Mouse (Mus musculus) c-Kit-negative CD71-positive TER-119-positive erythroid progenitor cells, embryonic 14.5 days (primary cell): Measurements from ENCODE around the gene Wdr25.

ENCODE experiments used
- DNase-seq: peaks from one replicate; pipeline ENCODE4 v3.0.0-alpha.2; 2013; ENCODE audit warnings: low read depth, low spot score

Gene Wdr25

DNA sequence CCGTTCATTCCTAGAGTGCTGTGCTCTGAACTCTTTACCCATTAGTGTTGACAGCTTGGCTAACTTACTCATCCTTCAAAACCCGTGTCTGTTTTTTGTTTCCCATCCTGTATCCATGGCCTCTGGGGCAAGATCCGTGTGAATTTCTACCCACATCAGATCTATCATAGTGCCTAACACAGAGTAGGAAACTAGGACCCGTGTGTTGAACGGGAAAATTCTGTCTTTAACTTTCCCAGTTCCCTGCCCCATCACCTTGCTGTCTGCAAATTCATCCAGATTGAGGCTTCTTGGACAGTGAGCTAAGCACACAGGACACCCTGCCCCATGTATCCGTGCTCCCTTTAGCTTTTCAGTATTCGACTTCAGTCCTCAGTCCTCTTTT is 993 bp downstream of the Wdr25 start:
- DNase-seq, result no peak

DNA sequence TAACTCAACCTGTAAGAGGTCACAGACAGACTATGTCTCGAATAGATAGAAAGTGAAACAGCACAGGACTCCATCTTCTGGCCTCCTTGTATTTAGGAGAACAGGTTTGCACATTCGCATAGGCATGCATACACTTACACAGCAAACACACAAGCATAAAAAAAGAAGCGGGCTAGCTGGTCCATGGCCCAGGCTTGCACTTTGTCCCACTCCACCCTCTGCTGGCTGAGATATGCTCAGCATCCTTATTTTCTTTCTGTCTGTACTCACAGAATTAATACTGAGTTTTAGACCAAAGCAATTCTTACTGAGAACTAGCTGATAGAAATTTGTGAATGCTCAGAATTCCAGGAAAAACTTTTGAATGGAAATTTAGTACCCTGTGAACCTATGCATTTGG is 2.6 kb downstream of the Wdr25 start:
- DNase-seq, result no peak

DNA sequence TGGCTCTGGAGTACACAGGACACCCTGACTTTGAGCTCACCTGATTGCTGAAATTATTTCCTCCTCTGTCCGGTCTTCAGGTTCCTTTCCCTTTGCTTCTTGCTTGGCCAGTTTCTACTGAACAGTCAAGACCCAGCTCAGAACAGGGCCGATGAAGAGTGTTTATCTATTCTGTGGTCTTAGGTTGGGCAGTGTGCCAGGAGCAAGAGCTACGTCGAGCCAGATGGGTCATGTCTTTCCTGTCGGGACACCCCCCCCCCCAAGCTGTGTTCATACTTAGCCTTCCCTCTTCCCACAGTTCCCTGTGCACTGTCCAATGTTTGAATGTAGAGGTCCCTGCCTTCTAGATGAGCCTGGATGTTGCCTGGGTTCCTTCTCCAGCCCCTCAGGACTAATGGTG is 7.9 kb downstream of the Wdr25 start:
- no peak for DNase-seq

DNA sequence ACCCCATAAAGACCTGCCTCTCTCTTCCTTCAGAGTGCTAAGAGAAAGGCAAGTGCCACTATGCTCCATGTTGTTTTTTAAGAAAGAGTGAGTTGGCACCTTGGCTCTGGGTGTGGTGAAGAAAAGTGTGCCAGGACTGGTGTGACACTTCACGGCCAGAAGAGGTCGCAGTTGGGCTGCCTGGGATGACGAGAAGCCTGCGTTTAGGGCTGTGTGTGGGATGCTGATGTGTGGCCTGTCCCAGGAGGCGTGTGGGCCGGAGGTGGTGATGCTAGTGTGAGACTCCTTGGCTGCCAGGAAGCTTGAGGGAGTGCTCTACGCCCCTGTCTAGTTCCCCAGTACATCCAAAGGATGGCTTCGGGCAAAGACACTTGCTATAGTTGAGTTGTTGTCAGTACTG is 9.5 kb downstream of the Wdr25 start:
- DNase-seq, result peak; percentile 40

DNA sequence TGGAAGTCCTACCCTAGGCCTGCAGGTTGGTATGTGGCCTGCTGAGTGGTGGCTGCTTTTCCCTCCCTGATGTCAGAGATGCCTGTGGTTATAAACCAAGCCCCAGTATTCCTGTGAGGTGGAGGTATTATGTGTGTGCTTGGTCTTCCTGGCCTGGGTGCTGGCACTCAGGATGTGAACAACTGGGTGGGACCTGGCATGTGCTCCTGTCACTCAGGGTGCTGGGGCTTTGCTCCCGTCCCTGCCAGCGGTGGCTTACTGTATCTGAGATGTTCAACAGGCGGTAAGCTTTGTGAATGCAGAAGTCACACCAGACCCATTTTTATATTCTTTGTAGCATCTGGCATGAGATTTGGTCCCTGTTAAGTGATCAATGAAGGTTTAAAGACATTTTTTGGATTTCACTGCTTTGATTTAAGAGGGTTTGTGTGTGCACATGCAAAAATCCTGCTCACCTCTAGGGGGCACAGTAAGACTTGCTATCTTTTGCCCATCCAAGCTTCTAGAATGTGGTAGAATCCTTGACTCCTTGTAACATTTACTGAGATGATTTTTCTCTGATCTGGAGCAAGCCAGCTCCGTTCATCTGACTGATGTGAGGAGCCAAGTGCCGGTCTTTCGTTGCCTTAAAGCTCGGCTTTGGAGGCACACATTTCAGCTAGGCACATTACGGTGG is 10.3 kb downstream of the Wdr25 start:
- no peak for DNase-seq

DNA sequence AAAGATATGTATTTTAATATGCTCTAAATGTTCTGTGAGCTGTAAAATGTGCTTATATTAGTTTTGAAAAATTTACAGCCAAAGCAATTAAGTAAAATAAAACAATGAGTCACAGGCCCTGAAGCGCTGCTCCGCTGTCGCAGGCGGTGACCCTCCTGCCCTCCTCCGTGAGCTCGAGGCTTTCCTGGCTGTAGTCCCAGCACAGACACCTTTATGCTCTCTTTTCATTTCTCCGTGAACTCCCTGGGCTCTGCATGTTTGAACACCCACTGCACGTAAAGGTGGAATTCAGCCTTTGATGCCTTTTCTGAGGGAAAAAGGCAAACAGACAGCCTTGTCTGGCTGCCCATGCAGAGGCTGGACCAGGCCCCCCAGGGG is 10.8 kb downstream of the Wdr25 start:
- DNase-seq, result no peak

DNA sequence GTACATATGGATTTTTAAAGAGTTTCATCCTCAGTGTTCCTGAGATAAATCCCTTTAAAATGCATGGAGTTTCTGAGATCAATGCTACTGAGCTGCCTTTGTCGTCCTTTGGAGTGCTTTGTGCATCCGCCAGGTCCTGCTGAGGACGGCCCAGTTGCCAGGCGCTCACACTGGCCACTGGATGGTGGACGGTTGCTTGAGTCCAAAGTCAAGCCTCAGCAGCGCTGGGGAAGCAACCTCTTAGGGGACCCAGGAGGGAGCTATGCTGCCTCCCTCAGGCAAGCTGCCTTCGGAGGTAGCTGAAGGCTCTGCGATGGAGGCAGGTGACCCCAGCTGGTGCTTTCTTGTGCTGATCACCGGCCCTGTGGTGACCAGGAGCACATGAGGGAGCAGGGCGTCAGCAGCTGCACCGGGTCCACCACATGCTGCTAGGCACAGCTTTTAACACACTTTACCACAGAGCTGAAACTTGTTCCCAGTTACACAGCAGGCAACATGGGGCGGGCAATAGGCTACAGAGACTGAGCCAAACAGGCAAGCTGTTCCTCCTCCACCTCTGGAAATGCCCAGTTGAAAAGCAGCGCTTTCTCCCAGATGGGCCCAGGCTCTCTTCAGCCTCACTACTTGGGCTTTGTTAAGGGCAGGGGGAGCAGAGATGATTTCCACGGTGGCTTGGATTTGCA is 12.3 kb downstream of the Wdr25 start:
- DNase-seq, result no peak

DNA sequence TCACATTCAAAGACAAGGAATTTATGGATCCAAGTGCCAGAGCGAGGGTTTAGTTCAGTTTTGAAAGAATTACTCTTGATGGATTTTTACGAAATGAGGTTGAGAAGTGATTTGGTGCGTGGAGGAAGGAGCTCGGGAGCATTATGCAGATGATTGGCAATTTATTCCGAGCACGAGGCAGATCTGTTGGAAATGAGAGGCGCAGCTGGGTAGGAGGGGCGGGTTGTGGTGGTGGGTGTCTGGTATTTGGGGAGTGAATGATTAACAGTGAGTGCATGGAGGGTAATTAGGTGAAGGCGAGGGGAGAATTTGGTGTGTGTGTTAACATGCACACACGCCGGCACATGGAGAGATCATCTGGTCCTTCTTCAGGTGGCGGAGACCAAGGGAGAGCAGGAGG is 13.0 kb downstream of the Wdr25 start:
- no peak for DNase-seq

DNA sequence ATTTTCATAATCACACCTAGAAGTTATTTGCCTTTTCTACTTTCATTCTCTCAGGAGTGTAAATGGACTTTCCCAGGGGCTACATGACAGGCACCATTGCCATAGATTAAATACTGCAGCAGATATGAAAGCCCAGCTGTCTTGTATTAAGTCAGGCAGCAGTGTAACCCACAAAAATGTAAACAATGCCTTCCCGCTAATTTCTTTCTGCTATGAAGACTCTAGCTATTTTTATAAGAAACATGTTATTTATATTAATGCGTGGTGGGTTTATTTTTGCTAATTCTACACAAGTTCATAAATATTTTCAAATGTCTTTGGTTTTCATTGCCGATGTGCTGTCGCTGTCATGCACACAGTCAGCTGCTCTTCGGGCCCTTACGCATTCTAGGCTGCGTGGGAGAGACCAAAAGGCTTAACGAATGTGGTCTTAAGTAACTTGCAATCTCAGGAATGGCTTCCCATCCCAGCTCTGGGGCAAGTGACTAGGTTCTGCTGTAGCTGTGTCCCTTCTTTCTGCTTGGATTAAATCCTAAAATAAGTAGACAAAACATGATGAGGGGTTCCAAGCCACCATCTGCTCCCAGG is 16.5 kb downstream of the Wdr25 start:
- no peak for DNase-seq

DNA sequence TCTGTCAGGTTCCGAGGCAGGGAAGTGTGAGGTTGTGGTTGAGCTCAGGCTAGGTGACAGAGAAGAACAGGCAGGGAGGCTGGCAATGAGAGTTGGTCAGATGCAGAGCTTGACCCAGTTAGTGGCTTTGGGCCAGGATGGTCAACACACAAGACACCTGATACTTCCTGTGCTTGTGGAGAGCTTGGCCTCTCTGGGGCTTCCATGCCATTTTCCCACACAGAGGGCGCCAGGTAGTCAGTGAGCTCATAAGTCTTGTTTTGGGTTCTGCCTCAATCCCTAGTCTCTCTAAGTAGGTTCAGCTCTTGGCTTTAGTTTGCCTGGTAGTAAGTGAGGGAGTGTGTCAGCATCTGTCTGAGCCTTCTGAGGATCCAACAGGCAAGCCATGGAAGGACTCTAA is 19.0 kb downstream of the Wdr25 start:
- DNase-seq, result no peak

DNA sequence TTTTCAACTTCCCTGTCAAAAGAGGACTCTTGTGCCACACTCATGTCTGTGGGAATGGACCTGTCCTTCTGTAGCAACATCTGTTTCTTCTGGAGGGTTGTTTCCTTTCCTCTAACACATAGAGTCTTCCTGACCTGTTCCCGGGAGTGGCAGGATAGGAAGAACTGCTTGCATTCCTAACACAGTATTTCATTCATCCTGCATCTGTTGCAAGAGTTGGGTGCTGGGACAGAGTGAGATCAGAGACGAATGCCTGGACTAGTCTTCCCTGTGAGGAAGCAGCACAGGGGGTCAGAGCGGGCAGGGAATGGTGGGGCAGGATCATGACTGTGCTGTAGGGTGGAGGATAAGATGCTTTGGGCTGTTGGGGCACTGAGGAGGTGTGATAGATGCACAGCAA is 20.8 kb downstream of the Wdr25 start:
- DNase-seq, result no peak

DNA sequence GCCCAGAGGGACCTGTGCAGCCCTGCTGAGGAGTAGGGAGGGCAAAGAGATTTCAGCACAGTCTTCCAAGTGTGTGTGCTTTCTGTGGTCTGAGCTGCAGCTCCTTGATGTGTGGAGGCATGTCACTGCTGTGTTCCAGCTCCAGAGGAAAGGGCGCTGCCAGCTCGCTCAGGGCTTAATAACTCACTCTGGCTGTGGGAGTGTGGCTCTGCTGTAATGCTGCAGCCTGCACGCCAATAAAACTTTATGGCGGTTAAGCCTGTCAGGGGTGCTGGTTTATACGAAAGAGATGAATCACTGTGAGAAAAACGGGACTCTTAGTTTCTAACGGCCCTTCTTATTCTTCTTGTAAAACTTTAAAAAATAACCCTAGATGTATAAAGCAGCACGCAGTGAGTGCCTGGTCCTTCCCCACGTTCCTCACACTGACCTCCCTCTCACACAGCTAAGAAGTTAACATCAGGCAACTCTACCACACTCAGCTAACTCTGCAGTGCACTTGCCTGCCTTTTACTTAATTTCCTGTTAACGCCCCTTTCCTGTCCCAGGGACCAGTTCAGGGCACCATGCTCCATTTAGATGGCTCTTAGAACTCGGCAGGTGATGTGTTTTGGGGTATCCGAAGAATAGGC is 21.4 kb downstream of the Wdr25 start:
- no peak for DNase-seq

DNA sequence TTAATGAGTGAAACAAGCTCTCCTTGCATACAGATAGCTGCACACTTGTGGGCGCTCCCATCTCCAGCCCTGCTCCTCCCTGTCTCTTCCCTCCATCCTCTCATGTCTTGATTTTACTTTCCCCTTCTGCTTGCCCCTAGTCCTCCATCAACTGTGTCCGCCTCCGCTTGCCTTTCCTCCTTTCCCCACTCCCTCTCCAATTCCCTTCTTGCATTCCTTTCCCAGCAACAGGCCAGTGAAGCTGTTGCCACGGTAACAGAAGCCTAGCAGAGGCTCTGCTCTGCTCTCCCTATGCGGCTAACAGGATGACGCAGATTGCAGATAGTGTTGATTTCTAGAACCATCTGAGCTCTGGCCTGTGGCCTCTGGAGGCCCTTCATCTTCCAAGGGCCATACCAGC is 22.5 kb downstream of the Wdr25 start:
- DNase-seq, result no peak

DNA sequence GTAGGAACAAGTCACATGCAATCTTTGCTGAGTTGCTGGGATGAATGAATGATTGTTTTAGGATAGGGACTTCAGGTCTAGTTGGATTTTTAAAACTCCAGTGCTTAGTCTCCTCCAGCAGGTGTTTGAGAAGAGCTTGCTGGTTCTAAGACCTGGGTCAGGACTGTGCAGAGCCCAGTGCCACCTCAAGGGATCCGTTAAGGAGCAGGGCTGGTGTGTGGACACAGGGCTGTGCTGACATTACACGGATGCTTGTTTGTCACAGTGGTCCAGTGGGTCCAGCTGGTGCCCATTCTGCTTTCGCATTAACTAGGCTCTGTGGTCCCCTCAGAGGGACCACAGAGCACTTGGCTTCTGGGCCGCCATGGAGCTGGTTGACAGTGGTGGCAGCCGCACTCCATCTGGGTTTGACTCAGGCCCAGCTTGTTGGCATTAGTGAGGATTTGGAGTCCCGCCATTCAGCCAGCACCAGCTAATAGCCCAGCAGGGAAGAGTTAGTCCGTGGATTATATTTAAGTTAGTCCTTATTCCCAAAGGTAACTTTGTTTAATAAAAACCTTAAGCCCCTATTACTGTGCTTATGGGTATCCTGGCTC is 23.1 kb downstream of the Wdr25 start:
- DNase-seq, result no peak

DNA sequence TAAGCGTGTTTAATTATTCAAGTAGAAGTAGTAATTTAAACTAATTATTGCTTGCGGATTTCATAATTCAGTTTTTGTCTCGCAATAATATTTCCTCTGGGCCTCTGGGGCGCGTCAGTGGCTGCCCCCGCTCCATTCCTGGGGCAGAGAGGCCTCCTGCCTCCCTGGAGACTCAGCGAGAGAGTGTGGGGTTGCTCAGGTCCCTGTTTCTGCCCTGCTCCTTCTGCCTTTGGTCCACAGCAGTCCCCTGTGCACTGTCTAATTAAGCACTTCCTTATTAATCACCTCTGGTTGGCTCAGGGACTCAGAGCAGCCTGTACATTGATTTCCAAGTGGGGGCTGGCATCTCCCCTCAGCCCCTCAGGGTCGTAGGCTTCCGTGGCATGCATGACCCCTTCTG is 24.1 kb downstream of the Wdr25 start:
- no peak for DNase-seq

DNA sequence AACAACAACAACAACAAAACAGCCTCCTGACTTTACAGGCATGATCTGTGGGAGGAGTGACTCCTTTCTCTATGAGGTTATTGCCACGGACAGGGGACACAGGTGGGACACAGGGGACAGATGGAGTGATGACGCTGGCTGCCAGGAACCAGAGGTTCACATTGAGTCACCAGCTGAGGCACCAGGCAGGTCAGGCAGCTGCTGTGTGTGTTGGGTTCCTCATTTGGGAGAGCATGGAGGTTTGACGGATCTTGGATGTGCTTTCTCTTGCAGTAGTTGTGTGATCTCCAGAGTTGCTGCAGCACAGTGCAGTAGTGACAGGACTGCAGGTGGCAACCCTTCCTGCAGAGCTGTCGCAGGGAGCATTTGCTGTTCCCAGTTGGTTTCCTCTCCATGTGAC is 25.3 kb downstream of the Wdr25 start:
- no peak for DNase-seq

DNA sequence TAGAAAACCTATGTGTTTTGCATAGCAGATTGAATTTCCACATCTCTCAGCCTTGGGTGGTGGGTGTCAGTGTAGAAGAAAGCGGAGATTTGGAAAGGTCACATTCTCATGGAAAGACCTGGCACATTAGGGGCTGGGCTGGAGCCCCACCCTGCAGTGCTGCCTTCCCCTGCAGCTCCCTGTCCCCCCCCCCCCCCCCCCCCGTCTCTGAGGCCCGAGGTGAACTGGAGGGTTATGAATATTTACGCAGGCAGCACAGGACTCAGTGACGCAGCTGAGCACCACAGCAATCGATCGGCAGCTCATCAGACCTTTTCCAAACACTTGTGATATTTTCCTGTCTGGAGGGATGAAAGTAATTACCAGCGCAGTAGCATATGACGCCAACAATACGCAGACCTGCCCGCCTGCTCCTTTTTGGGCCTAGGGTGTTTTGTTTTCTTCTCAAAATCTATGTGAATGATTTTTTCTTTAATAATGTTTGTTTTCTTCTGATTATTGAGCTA is 33.2 kb downstream of the Wdr25 start:
- DNase-seq, result no peak

DNA sequence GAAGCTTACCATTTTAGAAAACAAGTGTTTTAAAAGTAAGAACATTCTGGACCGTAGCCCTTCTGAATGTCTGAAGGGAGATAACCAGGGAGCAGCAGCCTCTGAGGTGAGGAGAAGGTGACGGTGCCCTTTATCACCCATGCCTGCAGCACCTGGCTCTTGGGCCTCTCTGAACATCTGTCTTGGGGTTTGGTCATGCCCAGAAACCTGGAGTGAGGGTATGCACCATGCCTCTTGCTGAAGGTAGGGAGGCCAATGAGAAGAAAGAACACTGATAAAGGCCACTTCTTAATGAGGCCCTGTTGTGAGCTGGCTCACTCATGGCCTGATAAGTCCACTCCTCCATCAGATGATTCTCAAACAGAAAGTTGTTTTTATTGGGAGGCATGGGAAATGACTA is 34.8 kb downstream of the Wdr25 start:
- no peak for DNase-seq

DNA sequence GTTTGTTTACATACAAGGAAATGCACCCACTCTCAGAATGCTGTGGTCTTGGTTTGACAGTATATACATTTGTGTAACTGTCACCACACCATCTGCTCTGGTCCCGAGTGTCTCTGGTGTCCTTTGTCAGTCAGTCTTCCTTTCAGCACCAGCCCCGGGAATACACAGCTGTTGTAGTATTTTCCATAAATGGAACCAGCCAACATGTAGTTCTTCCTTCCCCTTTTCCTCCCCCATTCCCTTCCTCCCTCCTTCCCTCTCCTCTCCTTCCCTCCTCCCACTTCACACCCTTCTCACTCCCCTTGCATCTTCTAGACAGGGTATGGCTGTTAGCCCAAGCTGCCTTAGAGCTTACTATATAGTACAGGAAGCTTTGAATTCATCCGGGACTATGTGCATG is 36.0 kb downstream of the Wdr25 start:
- no peak for DNase-seq

DNA sequence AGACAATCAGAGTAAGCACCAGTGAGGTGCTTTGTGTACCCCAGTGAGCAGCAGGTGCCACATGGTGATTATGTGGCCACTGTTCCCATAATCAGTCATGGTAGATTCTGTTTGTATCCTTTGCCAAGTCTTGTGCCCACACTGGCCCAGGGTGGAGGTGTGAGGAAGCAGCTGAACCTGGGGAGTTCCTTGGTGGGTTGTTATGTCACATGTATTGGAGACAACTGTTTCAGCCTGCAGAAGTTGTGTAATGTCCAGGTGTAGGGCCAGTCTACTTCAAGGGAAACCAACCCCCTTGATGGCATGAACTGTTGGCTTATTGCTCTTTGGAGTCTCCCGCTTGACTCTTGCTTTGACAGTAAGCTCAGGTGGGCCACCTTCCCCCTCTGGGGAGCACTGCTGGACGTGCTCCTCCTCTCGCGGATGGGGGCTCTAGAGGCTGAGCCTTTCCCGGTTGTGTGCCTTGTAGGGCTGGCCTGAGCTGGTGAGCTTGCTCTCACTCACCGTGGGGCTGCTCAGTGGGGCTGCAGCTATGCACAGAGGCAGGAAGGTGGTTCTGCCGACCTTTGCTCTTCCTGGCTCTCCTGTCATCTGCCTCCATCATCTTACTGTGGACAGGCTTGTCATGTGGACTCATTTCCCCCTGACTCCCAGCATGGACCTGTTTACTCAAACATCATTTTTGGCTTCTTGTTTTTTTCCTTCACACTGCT is 38.1 kb downstream of the Wdr25 start:
- no peak for DNase-seq

DNA sequence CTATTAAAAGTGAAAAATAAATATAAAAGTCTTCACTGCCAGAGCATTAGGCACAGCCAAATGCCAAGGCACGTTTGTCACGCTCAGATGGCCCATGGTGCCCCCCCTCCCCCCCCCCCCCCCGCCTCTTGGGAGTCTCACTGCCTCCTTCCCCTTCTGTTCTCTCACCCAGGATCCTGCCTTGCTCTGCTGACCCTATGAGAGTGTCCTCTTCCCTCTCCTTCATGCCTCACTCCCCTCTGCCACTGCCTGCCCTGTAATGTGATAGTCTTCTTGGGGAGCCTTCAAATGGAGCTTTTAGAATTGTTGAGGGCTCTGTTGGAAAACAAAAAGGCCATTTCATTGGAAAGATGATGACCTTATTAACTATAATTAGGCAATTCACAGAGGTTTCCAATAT is 38.7 kb downstream of the Wdr25 start:
- DNase-seq, result no peak

DNA sequence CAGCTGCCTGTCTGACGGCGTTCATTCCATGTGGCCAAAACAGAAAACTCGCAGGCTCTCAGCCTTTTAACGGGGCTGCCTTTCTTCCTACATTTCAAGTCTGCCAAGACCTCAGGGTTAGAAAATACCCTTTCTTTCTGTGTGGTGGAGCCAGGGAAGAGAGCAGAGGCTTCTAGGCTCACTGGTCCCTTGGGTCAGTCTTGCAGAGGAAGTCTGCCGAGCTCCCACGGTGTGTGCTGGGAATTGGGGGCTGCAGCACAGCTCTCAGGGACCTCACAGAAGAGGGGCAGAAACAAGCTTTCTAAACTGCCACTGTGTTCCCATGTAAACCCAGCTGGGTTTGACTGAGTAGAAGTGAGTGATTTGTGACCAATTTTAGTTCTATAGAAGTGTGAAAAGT is 40.8 kb downstream of the Wdr25 start:
- no peak for DNase-seq
